Mouse (Mus musculus) neural tube, embryonic 15.5 days (tissue): ENCODE data around the gene Cd209g. TPM values are rescaled to one million over a fixed set of nuclear protein-coding genes. Genes with fewer than 3 reads are reported as not detected.

Experiments used
- ATAC-seq: fragments of 200-750 bp; cut with Nextera tagmentation; 2 replicates; pipeline ENCODE4 v1.8.0; 2017; ENCODE audit warnings: mild to moderate bottlenecking, moderate TSS enrichment, moderate library complexity; ENCODE audit not compliant: low FRiP score
- H3K27ac ChIP-seq: fragments of 300-500 bp; sonication (generic); replicated peaks from 2 replicates; pipeline ENCODE4 v1.5.1; 2015; ENCODE audit warnings: mild to moderate bottlenecking, inconsistent platforms
- H3K27me3 ChIP-seq: fragments of 300-500 bp; sonication (generic); replicated peaks from 2 replicates; pipeline ENCODE4 v1.6.1; 2015; ENCODE audit warnings: inconsistent platforms
- H3K36me3 ChIP-seq: fragments of 300-500 bp; sonication (generic); 2 replicates; pipeline ENCODE4 v1.6.1; 2015; ENCODE audit warnings: inconsistent platforms
- H3K4me1 ChIP-seq: fragments of 300-500 bp; sonication (generic); 2 replicates; pipeline ENCODE4 v1.6.1; 2015; ENCODE audit warnings: inconsistent platforms
- H3K4me2 ChIP-seq: fragments of 300-500 bp; sonication (generic); 2 replicates; pipeline ENCODE4 v1.6.1; 2015; ENCODE audit warnings: inconsistent platforms, mild to moderate bottlenecking, moderate library complexity
- H3K4me3 ChIP-seq: fragments of 300-500 bp; sonication (generic); replicated peaks from 2 replicates; pipeline ENCODE4 v1.5.1; 2015; ENCODE audit warnings: mild to moderate bottlenecking, inconsistent platforms
- H3K9ac ChIP-seq: fragments of 300-500 bp; sonication (generic); replicated peaks from 2 replicates; pipeline ENCODE4 v1.6.1; 2015; ENCODE audit warnings: mild to moderate bottlenecking, inconsistent platforms
- H3K9me3 ChIP-seq: fragments of 300-500 bp; sonication (generic); replicated peaks from 2 replicates; pipeline ENCODE4 v1.6.1; 2016; ENCODE audit warnings: inconsistent platforms
- WGBS: fragments of 180-500 bp; shearing (Covaris S2); methylation state at CpG from one replicate; pipeline ENCODE4 v1.1.7; 2015; ENCODE audit warnings: mixed read lengths; 5-methylcytosine and 5-hydroxymethylcytosine counted together
- polyA plus RNA-seq: library from polyadenylated mRNA; unstranded; fragments of >200 nt; fragmentation: Nextera tagmentation; extraction: Ambion mirVana; gene quantifications from 2 replicates; pipeline ENCODE4 v1.2.1, GENCODE M21; 2015

The Cd209g gene
- polyA plus RNA-seq, 1 experiment from 2014 or later: not detected

DNA sequence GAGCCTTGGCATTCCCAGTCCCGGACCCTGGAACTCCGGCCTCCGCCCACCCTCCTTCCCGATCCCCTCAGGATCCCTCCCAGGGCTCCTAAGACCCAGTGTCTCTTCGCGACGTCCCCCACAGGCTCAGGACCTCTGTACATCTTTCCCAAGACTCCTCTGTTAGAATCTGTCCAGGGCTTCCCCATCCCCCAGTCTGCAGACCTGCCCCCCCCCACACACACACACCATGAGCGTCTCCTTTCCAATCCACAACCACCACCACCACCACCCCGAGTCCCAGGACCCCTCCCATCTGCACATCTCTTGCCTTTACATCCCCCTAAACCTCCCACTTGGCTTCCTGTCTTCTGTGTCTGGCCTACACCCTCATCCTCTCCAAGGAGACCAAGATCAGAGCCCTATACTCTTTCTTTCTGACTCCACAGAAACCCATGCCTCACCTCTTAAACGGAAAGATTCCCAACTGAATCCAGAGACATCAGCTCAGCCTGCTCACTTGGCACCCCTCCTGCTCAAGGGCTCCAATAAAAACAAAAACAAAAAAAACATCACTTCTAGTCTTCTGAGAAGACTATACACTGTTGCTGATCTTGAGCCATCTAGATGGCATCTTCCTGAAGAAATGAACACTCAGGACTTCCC, 33.1 kb downstream of the Cd209g start:
- ATAC-seq: peak; percentile 14
- Histone ChIP-seq H3K4me3 (peak overlapping the region; percentile 94), H3K27ac (peak overlapping the region; percentile 82), H3K36me3 (peaks cover 8% of the 10 kb centered on the region; the same call in 1 of the 2 replicates), H3K4me2 (peak overlapping the region; percentile 62), H3K9me3 (no peaks in the 10 kb centered on the region), H3K4me1 (peaks cover 42% of the 10 kb centered on the region), H3K27me3 (no peaks in the 10 kb centered on the region), H3K9ac (peak overlapping the region; percentile 95)
- 7% methylated on average over 9 of the region's 10 CpGs for WGBS

DNA sequence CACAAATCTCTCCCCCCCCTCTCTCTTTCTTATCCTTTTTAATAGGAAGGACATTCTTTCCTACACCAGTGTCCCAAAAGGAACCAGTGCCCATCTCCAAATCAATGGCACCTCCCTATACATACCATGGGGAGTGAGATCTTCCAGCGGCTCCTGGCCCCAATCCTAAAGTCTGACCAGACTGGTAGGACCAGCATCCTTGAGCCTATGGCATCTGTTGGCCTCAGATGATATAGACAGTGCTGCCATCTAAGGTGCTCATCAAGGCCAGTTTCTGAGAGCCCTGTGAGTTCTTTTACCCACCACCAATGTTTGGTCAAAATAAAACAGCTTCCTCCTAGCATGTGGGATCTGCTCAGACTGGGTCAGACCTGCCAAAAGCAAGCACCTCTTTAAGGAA, 34.0 kb downstream of the Cd209g start:
- Histone ChIP-seq H3K36me3 (peaks cover 11% of the 10 kb centered on the region; the same call in 1 of the 2 replicates), H3K27me3 (no peaks in the 10 kb centered on the region), H3K4me1 (peaks cover 42% of the 10 kb centered on the region), H3K4me3 (peak overlapping the region; percentile 94), H3K27ac (no peak overlapping the region), H3K9me3 (no peaks in the 10 kb centered on the region), H3K9ac (no peak overlapping the region), H3K4me2 (peak overlapping the region; percentile 62)
- 91% methylated on average over 1 of the region's 1 CpGs for WGBS
- no peak for ATAC-seq

GRCm38 (mm10) chr8:4172486-4172885, 38.6 kb downstream of the Cd209g start:
- no peaks in the 10 kb centered on the region for H3K27me3 ChIP-seq
- peaks cover 32% of the 10 kb centered on the region for H3K36me3 ChIP-seq
- peaks cover 33% of the 10 kb centered on the region for H3K4me1 ChIP-seq
- H3K4me2 ChIP-seq: no peak overlapping the region
- no peaks in the 10 kb centered on the region for H3K9me3 ChIP-seq
- H3K9ac ChIP-seq: no peak overlapping the region
- WGBS: 78% methylated on average over 3 of the region's 3 CpGs
- no peak overlapping the region for H3K27ac ChIP-seq
- no peak for ATAC-seq
- no peak overlapping the region for H3K4me3 ChIP-seq

- no peak overlapping the region for H3K9ac ChIP-seq
- H3K4me1 ChIP-seq: peaks cover 19% of the 10 kb centered on the region
- H3K27me3 ChIP-seq: no peaks in the 10 kb centered on the region
- no peak overlapping the region for H3K27ac ChIP-seq
- peaks cover 40% of the 10 kb centered on the region for H3K36me3 ChIP-seq
- no peaks in the 10 kb centered on the region for H3K9me3 ChIP-seq
- WGBS: 68% methylated on average over 2 of the region's 2 CpGs
- ATAC-seq: no peak
- H3K4me3 ChIP-seq: no peak overlapping the region
- no peak overlapping the region for H3K4me2 ChIP-seq
Observed at GRCm38 (mm10) chr8:4174018-4174417, 40.1 kb downstream of the Cd209g start.

GRCm38 (mm10) chr8:4183409-4183808, 49.5 kb downstream of the Cd209g start:
- Histone ChIP-seq H3K36me3 (peaks cover 63% of the 10 kb centered on the region), H3K27ac (no peak overlapping the region), H3K27me3 (no peaks in the 10 kb centered on the region), H3K9ac (no peak overlapping the region), H3K4me1 (no peaks in the 10 kb centered on the region), H3K4me2 (no peak overlapping the region), H3K9me3 (no peaks in the 10 kb centered on the region), H3K4me3 (no peak overlapping the region)
- WGBS: 86% methylated on average over 8 of the region's 8 CpGs
- no peak for ATAC-seq

GRCm38 (mm10) chr8:4186151-4186550, 52.3 kb downstream of the Cd209g start:
- 97% methylated on average over 2 of the region's 2 CpGs for WGBS
- Histone ChIP-seq H3K27ac (no peak overlapping the region), H3K4me3 (no peak overlapping the region), H3K36me3 (peaks cover 68% of the 10 kb centered on the region), H3K4me2 (no peak overlapping the region), H3K4me1 (no peaks in the 10 kb centered on the region), H3K9me3 (no peaks in the 10 kb centered on the region), H3K9ac (no peak overlapping the region), H3K27me3 (no peaks in the 10 kb centered on the region)
- no peak for ATAC-seq

Other genes starting within 250 kb of the Cd209g start
- not detected in 2 replicates for gene Cd209b, start 207.3 kb upstream of the Cd209g start, polyA plus RNA-seq
- gene Cd209c, start 179.4 kb upstream of the Cd209g start, polyA plus RNA-seq: 0.75 and 1.0 TPM in 2 replicates
- not detected in 2 replicates for gene Cd209f, start 28.3 kb upstream of the Cd209g start, polyA plus RNA-seq
- gene Evi5l, start 32.5 kb downstream of the Cd209g start, polyA plus RNA-seq: 90.0 and 107 TPM in 2 replicates
- 36.2 and 37.5 TPM in 2 replicates for gene Prr36, start 83.4 kb downstream of the Cd209g start, polyA plus RNA-seq
- 0.57 TPM in 1 of 2 replicates, not detected in the other for gene Lrrc8e, start 92.7 kb downstream of the Cd209g start, polyA plus RNA-seq
- gene Map2k7, start 104.6 kb downstream of the Cd209g start, polyA plus RNA-seq: 26.9 and 30.6 TPM in 2 replicates
- 1.1 and 1.3 TPM in 2 replicates for gene Gm49320, start 104.8 kb downstream of the Cd209g start, polyA plus RNA-seq
- 3.2 and 3.4 TPM in 2 replicates for gene Tgfbr3l, start 114.1 kb downstream of the Cd209g start, polyA plus RNA-seq
- gene Snapc2, start 119.0 kb downstream of the Cd209g start, polyA plus RNA-seq: 63.6 and 69.3 TPM in 2 replicates
- gene Ctxn1, start 125.2 kb downstream of the Cd209g start, polyA plus RNA-seq: 229 and 269 TPM in 2 replicates
- 44.2 and 48.5 TPM in 2 replicates for gene Timm44, start 141.8 kb downstream of the Cd209g start, polyA plus RNA-seq
- gene Ccl25, start 191.1 kb downstream of the Cd209g start, polyA plus RNA-seq: 19.7 and 113 TPM in 2 replicates
- 92.5 and 112 TPM in 2 replicates for gene Elavl1, start 191.3 kb downstream of the Cd209g start, polyA plus RNA-seq